Mouse (Mus musculus): ENCODE data around the gene Sgms1. TPM values are rescaled to one million over a fixed set of nuclear protein-coding genes. Genes with fewer than 3 reads are reported as not detected.

The Sgms1 gene
- polyA plus RNA-seq, 1 experiment = 22.2 TPM

- no peak for DNase-seq (ENCODE audit: low spot score)
Measured at GRCm38 (mm10) chr19:32269141-32269843, 120.2 kb downstream of the Sgms1 start.

- no peak for DNase-seq (ENCODE audit: low spot score)
Measured at GRCm38 (mm10) chr19:32268562-32268961, 121.0 kb downstream of the Sgms1 start.

- DNase-seq (ENCODE audit: low spot score) = no peak
Measured at GRCm38 (mm10) chr19:32266385-32267252, 122.9 kb downstream of the Sgms1 start.

GRCm38 (mm10) chr19:32263753-32264152, 125.8 kb downstream of the Sgms1 start:
- DNase-seq (ENCODE audit: low spot score) = no peak

GRCm38 (mm10) chr19:32262805-32263572, 126.5 kb downstream of the Sgms1 start:
- no peak for DNase-seq (ENCODE audit: low spot score)

GRCm38 (mm10) chr19:32260869-32261688, 128.4 kb downstream of the Sgms1 start:
- DNase-seq (ENCODE audit: low spot score) = no peak

GRCm38 (mm10) chr19:32259830-32260229, 129.7 kb downstream of the Sgms1 start:
- DNase-seq (ENCODE audit: low spot score) = no peak

GRCm38 (mm10) chr19:32259048-32259447, 130.5 kb downstream of the Sgms1 start:
- DNase-seq (ENCODE audit: low spot score) = no peak

- no peak for DNase-seq (ENCODE audit: low spot score)
Measured at GRCm38 (mm10) chr19:32258146-32258545, 131.4 kb downstream of the Sgms1 start.

- no peak for DNase-seq (ENCODE audit: low spot score)
Measured at GRCm38 (mm10) chr19:32257616-32258015, 131.9 kb downstream of the Sgms1 start.

- DNase-seq (ENCODE audit: low spot score) = no peak
Measured at GRCm38 (mm10) chr19:32256706-32257415, 132.7 kb downstream of the Sgms1 start.

- no peak for DNase-seq (ENCODE audit: low spot score)
Measured at GRCm38 (mm10) chr19:32255429-32256185, 133.9 kb downstream of the Sgms1 start.

- no peak for DNase-seq (ENCODE audit: low spot score)
Measured at GRCm38 (mm10) chr19:32254739-32255344, 134.7 kb downstream of the Sgms1 start.

GRCm38 (mm10) chr19:32254204-32254603, 135.3 kb downstream of the Sgms1 start:
- DNase-seq (ENCODE audit: low spot score) = no peak

GRCm38 (mm10) chr19:32252987-32253386, 136.5 kb downstream of the Sgms1 start:
- DNase-seq (ENCODE audit: low spot score) = no peak

- no peak for DNase-seq (ENCODE audit: low spot score)
Measured at GRCm38 (mm10) chr19:32252451-32252850, 137.1 kb downstream of the Sgms1 start.

GRCm38 (mm10) chr19:32249181-32250130, 140.1 kb downstream of the Sgms1 start:
- no peak for DNase-seq (ENCODE audit: low spot score)

- DNase-seq (ENCODE audit: low spot score) = no peak
Measured at GRCm38 (mm10) chr19:32244881-32245280, 144.6 kb downstream of the Sgms1 start.

Measured in urinary bladder, adult 2 months (tissue).